Mouse (Mus musculus) liver, embryonic 15.5 days (tissue): ENCODE results near the gene Olfr1487. TPM values are rescaled to one million over a fixed set of nuclear protein-coding genes. Genes with fewer than 3 reads are reported as not detected.
"Not testable (repeated sequence)": the region's sequence is repeated elsewhere in the genome, so short reads cannot be mapped to it uniquely, and the experiment has no call there.

ENCODE experiments used
- ATAC-seq: fragments of 200-750 bp; cut with Nextera tagmentation; 2 replicates; pipeline ENCODE4 v1.8.0; 2017; ENCODE audit warnings: moderate number of reproducible peaks, mild to moderate bottlenecking, moderate library complexity; ENCODE audit not compliant: insufficient read depth
- H3K27ac ChIP-seq: fragments of 300-500 bp; sonication (generic); replicated peaks from 2 replicates; pipeline ENCODE4 v1.5.1; 2015; ENCODE audit warnings: mild to moderate bottlenecking, inconsistent platforms
- H3K27me3 ChIP-seq: fragments of 300-500 bp; sonication (generic); 2 replicates; pipeline ENCODE4 v1.6.1; 2015; ENCODE audit warnings: mild to moderate bottlenecking, inconsistent platforms
- H3K36me3 ChIP-seq: fragments of 300-500 bp; sonication (generic); replicated peaks from 2 replicates; pipeline ENCODE4 v1.6.1; 2015; ENCODE audit warnings: moderate library complexity, mild to moderate bottlenecking, inconsistent platforms
- H3K4me1 ChIP-seq: fragments of 300-500 bp; sonication (generic); replicated peaks from 2 replicates; pipeline ENCODE4 v1.6.1; 2015; ENCODE audit warnings: inconsistent platforms
- H3K4me2 ChIP-seq: fragments of 300-500 bp; sonication (generic); 2 replicates; pipeline ENCODE4 v1.6.1; 2015; ENCODE audit warnings: moderate library complexity, mild to moderate bottlenecking, inconsistent platforms
- H3K4me3 ChIP-seq: fragments of 300-500 bp; sonication (generic); replicated peaks from 2 replicates; pipeline ENCODE4 v1.5.1; 2015; ENCODE audit warnings: mild to moderate bottlenecking, inconsistent platforms
- H3K9ac ChIP-seq: fragments of 300-500 bp; sonication (generic); 2 replicates; pipeline ENCODE4 v1.6.1; 2015; ENCODE audit warnings: moderate library complexity, mild to moderate bottlenecking, inconsistent platforms
- H3K9me3 ChIP-seq: fragments of 300-500 bp; sonication (generic); replicated peaks from 2 replicates; pipeline ENCODE4 v1.6.1; 2016; ENCODE audit warnings: inconsistent platforms
- WGBS: fragments of 180-500 bp; shearing (Covaris S2); methylation state at CpG from one replicate; pipeline ENCODE4 v1.1.7; 2015; ENCODE audit warnings: mixed read lengths; ENCODE audit not compliant: insufficient replicate concordance; 5-methylcytosine and 5-hydroxymethylcytosine counted together
- microRNA-seq: library from miRNA; unstranded; fragments of <30 nt; microRNA quantifications from one replicate; pipeline ENCODE4, GENCODE M21; 2016
- polyA plus RNA-seq: library from polyadenylated mRNA; unstranded; fragments of >200 nt; fragmentation: Nextera tagmentation; extraction: Ambion mirVana; gene quantifications from 2 replicates; pipeline ENCODE4 v1.2.1, GENCODE M21; 2015

Gene Olfr1487
- not detected in 2 replicates for polyA plus RNA-seq

GRCm38 (mm10) chr19:13617075-13617474 is at the start of gene Olfr1487:
TSS of gene Olfr1487 (plus strand) at chr19:13617375.
- H3K4me2 ChIP-seq, H3K9ac ChIP-seq, H3K27me3 ChIP-seq, H3K27ac ChIP-seq, H3K9me3 ChIP-seq, ATAC-seq, H3K4me1 ChIP-seq, H3K4me3 ChIP-seq, H3K36me3 ChIP-seq: not testable (repeated sequence)
- WGBS = 75% methylated on average over 2 of the region's 2 CpGs

GRCm38 (mm10) chr19:13583211-13583610 is 34.0 kb upstream of the Olfr1487 start, which contains the start of gene Olfr1484:
TSS of gene Olfr1484 (plus strand) at chr19:13583511.
- Histone ChIP-seq H3K9me3 (no peaks in the 10 kb centered on the region), H3K27me3 (no peaks in the 10 kb centered on the region), H3K27ac (no peak within 1 kb of the TSS), H3K36me3 (no peaks in the 10 kb centered on the region), H3K4me1 (no peaks in the 10 kb centered on the region), H3K4me2 (no peak within 1 kb of the TSS), H3K9ac (no peak within 1 kb of the TSS), H3K4me3 (no peak within 1 kb of the TSS)
- no peak for ATAC-seq
- WGBS = 73% methylated on average over 1 of the region's 1 CpGs

- ATAC-seq = no peak
- no peak within 1 kb of the TSS for H3K4me3 ChIP-seq
- no peaks in the 10 kb centered on the region for H3K27me3 ChIP-seq
- H3K36me3 ChIP-seq = no peaks in the 10 kb centered on the region
- H3K27ac ChIP-seq = no peak within 1 kb of the TSS
- H3K4me2 ChIP-seq = no peak within 1 kb of the TSS
- H3K4me1 ChIP-seq = no peaks in the 10 kb centered on the region
- no peak within 1 kb of the TSS for H3K9ac ChIP-seq
- WGBS = 60% methylated on average over 1 of the region's 1 CpGs
- H3K9me3 ChIP-seq = no peaks in the 10 kb centered on the region
Measured at GRCm38 (mm10) chr19:13631321-13631720, 14.1 kb downstream of the Olfr1487 start, which contains the start of gene Olfr1489. TSS of gene Olfr1489 (plus strand) at chr19:13631621.

- Histone ChIP-seq H3K4me2 (no peak within 1 kb of the TSS), H3K9ac (no peak within 1 kb of the TSS), H3K36me3 (no peaks in the 10 kb centered on the region), H3K4me3 (no peak within 1 kb of the TSS), H3K4me1 (no peaks in the 10 kb centered on the region), H3K27ac (no peak within 1 kb of the TSS), H3K9me3 (no peaks in the 10 kb centered on the region), H3K27me3 (no peaks in the 10 kb centered on the region)
- no peak for ATAC-seq
- 40% methylated on average over 1 of the region's 1 CpGs for WGBS
Measured at GRCm38 (mm10) chr19:13650791-13651190, 33.6 kb downstream of the Olfr1487 start, which contains the start of gene Olfr1490. TSS of gene Olfr1490 (plus strand) at chr19:13651091.

Small RNAs within 50 kb of the gene (microRNA-seq; reads per million reads assigned to microRNA genes)
- gene Gm22323 (not detected), gene Gm23931 (not detected)

Other genes with a start within 250 kb of the Olfr1487 start
- not detected in 2 replicates for gene Olfr1469, start 209.5 kb upstream of the Olfr1487 start, polyA plus RNA-seq
- gene Olfr1471, start 174.0 kb upstream of the Olfr1487 start, polyA plus RNA-seq = not detected in 2 replicates
- not detected in 2 replicates for gene Olfr1472, start 161.3 kb upstream of the Olfr1487 start, polyA plus RNA-seq
- not detected in 2 replicates for gene Olfr1474, start 147.8 kb upstream of the Olfr1487 start, polyA plus RNA-seq
- not detected in 2 replicates for gene Olfr1475, start 137.2 kb upstream of the Olfr1487 start, polyA plus RNA-seq
- not detected in 2 replicates for gene Olfr1477, start 116.8 kb upstream of the Olfr1487 start, polyA plus RNA-seq
- not detected in 2 replicates for gene Olfr1480, start 89.5 kb upstream of the Olfr1487 start, polyA plus RNA-seq
- gene Olfr1484, start 33.9 kb upstream of the Olfr1487 start, polyA plus RNA-seq = not detected in 2 replicates
- not detected in 2 replicates for gene Olfr1489, start 14.2 kb downstream of the Olfr1487 start, polyA plus RNA-seq
- gene Olfr1490, start 33.7 kb downstream of the Olfr1487 start, polyA plus RNA-seq = not detected in 2 replicates
- not detected in 2 replicates for gene Olfr1491, start 79.9 kb downstream of the Olfr1487 start, polyA plus RNA-seq
- not detected in 2 replicates for gene Olfr1493-ps1, start 105.9 kb downstream of the Olfr1487 start, polyA plus RNA-seq
- not detected in 2 replicates for gene Olfr1494, start 122.4 kb downstream of the Olfr1487 start, polyA plus RNA-seq
- gene Olfr1495, start 147.2 kb downstream of the Olfr1487 start, polyA plus RNA-seq = not detected in 2 replicates
- not detected in 2 replicates for gene Olfr1496, start 160.5 kb downstream of the Olfr1487 start, polyA plus RNA-seq
- not detected in 2 replicates for gene Olfr1497, start 180.8 kb downstream of the Olfr1487 start, polyA plus RNA-seq
- gene Olfr1499, start 202.1 kb downstream of the Olfr1487 start, polyA plus RNA-seq = not detected in 2 replicates
- gene Olfr1500, start 213.1 kb downstream of the Olfr1487 start, polyA plus RNA-seq = not detected in 2 replicates
- gene Olfr1501, start 233.3 kb downstream of the Olfr1487 start, polyA plus RNA-seq = not detected in 2 replicates
- gene Olfr1502, start 244.4 kb downstream of the Olfr1487 start, polyA plus RNA-seq = not detected in 2 replicates